Comparison of ENCODE assay signal across 8 mouse cellular contexts in the genomic region with DNA sequence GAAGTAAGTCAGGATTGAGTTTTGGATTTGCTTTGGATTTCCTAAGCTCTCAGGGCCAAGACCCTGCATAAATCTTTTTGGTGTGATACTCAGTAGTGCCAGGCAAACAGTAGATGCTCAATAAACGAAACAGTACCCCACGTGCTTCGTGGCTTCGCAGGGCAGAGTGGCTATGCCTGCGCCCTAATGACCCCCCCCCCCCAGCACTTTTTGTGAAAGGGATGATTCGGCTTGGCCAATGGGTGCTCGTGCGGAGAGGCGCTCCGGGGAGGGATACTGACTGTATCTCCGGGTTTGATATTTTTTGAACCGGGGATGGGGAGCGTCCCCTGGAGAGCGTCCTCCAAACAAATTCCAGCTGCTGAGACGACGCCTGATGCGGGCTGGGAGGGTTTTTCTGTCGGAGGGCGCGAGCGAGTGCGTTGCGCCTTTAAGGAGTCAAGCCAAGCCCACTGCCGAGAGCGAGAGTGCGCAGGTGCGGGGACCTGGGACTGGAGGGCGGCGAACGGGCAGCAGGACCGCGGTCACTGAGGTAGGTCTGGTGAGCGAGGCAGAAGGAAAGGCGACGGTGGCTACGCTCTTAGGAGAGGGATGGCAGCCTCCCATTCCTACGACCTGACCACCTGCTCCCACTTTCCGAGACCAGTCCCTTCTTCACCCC. TPM values are rescaled to one million over a fixed set of nuclear protein-coding genes. Genes with fewer than 3 reads are reported as not detected.
DNase-seq lines count a peak whose midpoint lies in the region; ATAC-seq lines count a peak whose summit lies in the region.

Abhd6 (plus strand) TSS at position 471 of the 661 bp plus-strand sequence.

- no peaks in the 10 kb centered on the region for H3K9me3 ChIP-seq in forebrain, embryonic 10.5 days
- H3K9me3 ChIP-seq in heart, embryonic 14.5 days (ENCODE audit: control insufficient read depth, low read length), result no peaks in the 10 kb centered on the region
- no peaks in the 10 kb centered on the region for H3K9me3 ChIP-seq in liver, embryonic 11.5 days (ENCODE audit: control insufficient read depth, low read length)

- H3K27ac ChIP-seq in forebrain, embryonic 10.5 days, result peak within 1 kb of the TSS; percentile 84
- 0 out of 4 replicates have a peak within 1 kb of the TSS, but pooled peaks of 1 of the 2 experiments have one; percentile 28 for H3K27ac ChIP-seq in heart, embryonic 14.5 days (replicated peaks in 1 of 2; ENCODE audit: control insufficient read depth in 1 of 2, insufficient read depth in 1 of 2, low read depth in 2 of 2, low read length in 2 of 2)
- no peak within 1 kb of the TSS for H3K27ac ChIP-seq in liver, embryonic 11.5 days (ENCODE audit: low read depth, low read length)

- ATAC-seq in heart, embryonic 14.5 days (ENCODE audit: insufficient number of reproducible peaks, insufficient read depth, low FRiP score, low read depth), result peak; percentile 60
- ATAC-seq in liver, embryonic 11.5 days (replicated peaks; ENCODE audit: low FRiP score), result peak; percentile 61

- H3K4me3 ChIP-seq in forebrain, embryonic 10.5 days, result peak within 1 kb of the TSS; percentile 67
- peak within 1 kb of the TSS; percentile 58 to 79 for H3K4me3 ChIP-seq in heart, embryonic 14.5 days (ENCODE audit: control insufficient read depth in 1 of 2, insufficient read depth in 1 of 2, low read depth in 1 of 2, low read length in 2 of 2)
- H3K4me3 ChIP-seq in liver, embryonic 11.5 days (ENCODE audit: low read depth, low read length), result peak within 1 kb of the TSS; percentile 56

- peak within 1 kb of the TSS; percentile 95 for H3K4me2 ChIP-seq in heart, embryonic 14.5 days (ENCODE audit: low read length)
- H3K4me2 ChIP-seq in liver, embryonic 11.5 days, result peak within 1 kb of the TSS; percentile 75

- H3K27me3 ChIP-seq in forebrain, embryonic 10.5 days (ENCODE audit: poor library complexity, severe bottlenecking), result peaks cover 53% of the 10 kb centered on the region
- peaks cover 26% of the 10 kb centered on the region for H3K27me3 ChIP-seq in heart, embryonic 14.5 days (ENCODE audit: control insufficient read depth, insufficient read depth, low read length)
- H3K27me3 ChIP-seq in liver, embryonic 11.5 days (replicated peaks; ENCODE audit: control insufficient read depth, insufficient read depth, low read length), result peaks cover 28% of the 10 kb centered on the region
- no peaks in the 10 kb centered on the region for H3K27me3 ChIP-seq in splenic B cell, adult 2 months (ENCODE audit: control insufficient read depth, insufficient read depth, low read length, poor library complexity, severe bottlenecking)

- DNase-seq in 416B (ENCODE audit: low read depth), result peak; percentile 86
- DNase-seq in brain, adult 2 months (ENCODE audit: low read depth, low spot score), result peak; percentile 95
- DNase-seq in forebrain, embryonic 10.5 days (ENCODE audit: extremely low spot score, low spot score), result peak; percentile 87
- DNase-seq in kidney, postnatal 10 days, result peak; percentile 92
- peak; percentile 79 for DNase-seq in liver, embryonic 11.5 days (ENCODE audit: low spot score)
- peak; percentile 87 for DNase-seq in naive thymus-derived CD4-positive, alpha-beta T cell, adult 2 months (ENCODE audit: low read depth)
- DNase-seq in splenic B cell, adult 2 months (ENCODE audit: low read depth, low spot score), result peak; percentile 86

- peak within 1 kb of the TSS; percentile 78 for H3K9ac ChIP-seq in heart, embryonic 14.5 days (ENCODE audit: low read length)
- H3K9ac ChIP-seq in liver, embryonic 11.5 days (ENCODE audit: low read depth, low read length), result peak within 1 kb of the TSS; percentile 44

- H3K36me3 ChIP-seq in forebrain, embryonic 10.5 days (replicated peaks), result no peaks in the 10 kb centered on the region
- H3K36me3 ChIP-seq in heart, embryonic 14.5 days (ENCODE audit: control insufficient read depth, insufficient read depth, low read length), result no peaks in the 10 kb centered on the region
- H3K36me3 ChIP-seq in liver, embryonic 11.5 days (ENCODE audit: control insufficient read depth, insufficient read depth, low read length), result no peaks in the 10 kb centered on the region
- H3K36me3 ChIP-seq in splenic B cell, adult 2 months (ENCODE audit: control insufficient read depth, insufficient read depth, low read length, poor library complexity, severe bottlenecking), result no peaks in the 10 kb centered on the region

- peaks cover 29% of the 10 kb centered on the region for H3K4me1 ChIP-seq in forebrain, embryonic 10.5 days
- H3K4me1 ChIP-seq in heart, embryonic 14.5 days (ENCODE audit: control insufficient read depth in 2 of 2, insufficient read depth in 2 of 2, low read length in 2 of 2), result peaks cover 12 to 14% of the 10 kb centered on the region in 2 experiments
- no peaks in the 10 kb centered on the region; the same call in none of the 2 replicates for H3K4me1 ChIP-seq in liver, embryonic 11.5 days (replicated peaks; ENCODE audit: control insufficient read depth, insufficient read depth, low read length)

- 2% methylated on average over 38 of the region's 38 CpGs for WGBS in forebrain, embryonic 10.5 days
- under 1% methylated on average over 38 of the region's 38 CpGs for WGBS in heart, embryonic 14.5 days
- 3% methylated on average over 38 of the region's 38 CpGs for WGBS in liver, embryonic 11.5 days

RNA-seq across cellular contexts. Expression of gene Abhd6, which starts in this region (rescaled TPM):
- 18.6 and 20.2 TPM in 2 replicates for polyA plus RNA-seq in forebrain, embryonic 10.5 days (2016; fragmentation: Nextera tagmentation; extraction: Ambion mirVana)
- 11.3 and 11.8 TPM in 2 replicates for polyA plus RNA-seq in heart, embryonic 14.5 days (2014; fragmentation: Nextera tagmentation; extraction: Ambion mirVana)
- polyA plus RNA-seq in liver, embryonic 11.5 days (2014; fragmentation: Nextera tagmentation; extraction: Ambion mirVana), result 11.9 and 15.0 TPM in 2 replicates
